Mouse (Mus musculus) myocyte (in vitro differentiated cells): Measurements from ENCODE around the gene Necab3.

Experiments used
- CEBPB ChIP-seq: IDR thresholded peaks from 2 replicates; pipeline ENCODE4 v1.6.1; 2011; ENCODE audit warnings: mild to moderate bottlenecking, moderate library complexity; ENCODE audit not compliant: poor library complexity, insufficient read depth, severe bottlenecking
- E2F4 ChIP-seq: IDR thresholded peaks from one replicate; pipeline ENCODE4 v1.6.1; 2011; ENCODE audit warnings: mild to moderate bottlenecking, control low read depth, moderate library complexity; ENCODE audit not compliant: insufficient read depth
- MAX ChIP-seq: IDR thresholded peaks from one replicate; pipeline ENCODE4 v1.6.1; 2011; ENCODE audit warnings: low read depth, mild to moderate bottlenecking, control low read depth
- MYOG ChIP-seq, 3 experiments: IDR thresholded peaks; one replicate each; pipeline ENCODE4 v1.6.1; 2011; ENCODE audit warnings: control low read depth in 2 of 3, low read depth in 2 of 3, mild to moderate bottlenecking in 2 of 3; ENCODE audit not compliant: insufficient read length in 2 of 3, control insufficient read depth in 1 of 3, insufficient read depth in 1 of 3
- POLR2A ChIP-seq: IDR thresholded peaks from one replicate; pipeline ENCODE4 v1.6.1; 2011; ENCODE audit warnings: low read depth, mild to moderate bottlenecking, control low read depth, moderate library complexity; ENCODE audit not compliant: insufficient read length
- POLR2AphosphoS2 ChIP-seq: IDR thresholded peaks from one replicate; pipeline ENCODE4 v1.6.1; 2011; ENCODE audit warnings: low read depth, control low read depth; ENCODE audit not compliant: insufficient read length
- REST ChIP-seq: IDR thresholded peaks from one replicate; pipeline ENCODE4 v1.6.1; 2011; ENCODE audit warnings: mild to moderate bottlenecking, control low read depth, moderate library complexity; ENCODE audit not compliant: insufficient read depth, insufficient read length
- TCF12 ChIP-seq: IDR thresholded peaks from one replicate; pipeline ENCODE4 v1.6.1; 2011; ENCODE audit warnings: mild to moderate bottlenecking, control low read depth; ENCODE audit not compliant: poor library complexity, insufficient read depth, severe bottlenecking
- TCF3 ChIP-seq: IDR thresholded peaks from one replicate; pipeline ENCODE4 v1.6.1; 2011; ENCODE audit warnings: low read depth, control low read depth; ENCODE audit not compliant: insufficient read length
- USF1 ChIP-seq: IDR thresholded peaks from one replicate; pipeline ENCODE4 v1.6.1; 2011; ENCODE audit warnings: low read depth, mild to moderate bottlenecking, control low read depth, moderate library complexity

- TF ChIP-seq POLR2A (no peak), CEBPB (no peak), E2F4 (no peak), TCF12 (no peak), USF1 (no peak), MAX (no peak), POLR2AphosphoS2 (no peak), REST (no peak), TCF3 (no peak), MYOG (IDR thresholded peaks at IDR 0.05; ENCODE audit: control insufficient read depth in 1 of 3, insufficient read depth in 1 of 3, insufficient read length in 2 of 3, low read depth in 2 of 3) (no peak)
Observed at GRCm38 (mm10) chr2:154604156-154604555, 45.5 kb upstream of the Necab3 start.
